Mouse (Mus musculus) frontal cortex, postnatal 14 days (tissue): ENCODE data around the gene Grid2ip.

ENCODE experiments used
- DNase-seq, 2 experiments: peaks; one replicate each; pipeline ENCODE4 v3.0.0; 2022; ENCODE audit warnings: low spot score in 2 of 2

The Grid2ip gene

DNA sequence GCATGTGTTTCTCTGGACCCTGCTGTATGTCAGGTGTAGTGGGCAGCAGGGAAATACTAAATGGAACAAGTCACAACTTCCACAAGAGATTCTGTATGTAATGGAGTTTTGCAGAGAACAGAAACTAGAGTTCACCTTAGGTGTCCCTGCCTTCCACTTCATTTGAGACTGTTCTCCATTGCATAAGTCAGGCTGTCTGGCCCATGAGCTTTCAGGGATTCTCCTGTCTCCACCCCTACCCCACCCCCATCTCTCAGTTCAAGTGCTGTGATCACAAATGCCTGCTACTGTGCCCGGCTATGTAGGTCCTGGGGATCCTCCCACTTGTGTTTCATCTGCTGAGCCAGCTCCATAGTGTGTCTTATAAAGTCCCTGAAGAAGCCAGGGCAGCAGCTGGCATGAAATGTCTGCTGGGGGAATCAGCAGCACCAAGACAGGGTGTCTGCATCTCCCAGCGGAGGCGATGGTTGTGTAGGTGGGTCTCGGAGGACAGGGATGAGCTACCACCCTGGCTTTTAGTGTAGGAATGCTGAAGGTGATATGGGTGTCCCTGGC lies 53.8 kb downstream of the Grid2ip start:
- peak in 1 of 2 experiments; percentile 14 for DNase-seq

- DNase-seq, result no peak
These were observed 64.3 kb downstream of the Grid2ip start for GRCm38 (mm10) chr5:143421484-143421883.

DNA sequence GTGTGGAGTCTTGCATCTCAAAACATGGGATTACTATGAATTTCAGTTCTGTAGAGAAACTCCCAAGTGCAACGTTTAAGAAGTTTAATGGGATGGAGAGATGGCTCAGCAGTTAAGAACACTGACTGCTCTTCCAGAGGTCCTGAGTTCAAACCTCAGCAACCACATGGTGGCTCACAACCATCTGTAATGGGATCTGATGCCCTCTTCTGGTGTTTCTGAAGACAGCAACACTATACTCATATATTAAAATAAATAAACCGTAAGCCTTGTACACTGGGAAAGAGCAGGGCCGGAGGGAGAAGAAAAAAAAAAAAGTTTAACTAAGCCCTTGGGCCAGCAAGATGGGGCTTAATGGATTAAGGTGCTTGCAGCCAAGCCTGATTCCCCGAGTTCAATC lies 65.9 kb downstream of the Grid2ip start:
- no peak for DNase-seq

DNA sequence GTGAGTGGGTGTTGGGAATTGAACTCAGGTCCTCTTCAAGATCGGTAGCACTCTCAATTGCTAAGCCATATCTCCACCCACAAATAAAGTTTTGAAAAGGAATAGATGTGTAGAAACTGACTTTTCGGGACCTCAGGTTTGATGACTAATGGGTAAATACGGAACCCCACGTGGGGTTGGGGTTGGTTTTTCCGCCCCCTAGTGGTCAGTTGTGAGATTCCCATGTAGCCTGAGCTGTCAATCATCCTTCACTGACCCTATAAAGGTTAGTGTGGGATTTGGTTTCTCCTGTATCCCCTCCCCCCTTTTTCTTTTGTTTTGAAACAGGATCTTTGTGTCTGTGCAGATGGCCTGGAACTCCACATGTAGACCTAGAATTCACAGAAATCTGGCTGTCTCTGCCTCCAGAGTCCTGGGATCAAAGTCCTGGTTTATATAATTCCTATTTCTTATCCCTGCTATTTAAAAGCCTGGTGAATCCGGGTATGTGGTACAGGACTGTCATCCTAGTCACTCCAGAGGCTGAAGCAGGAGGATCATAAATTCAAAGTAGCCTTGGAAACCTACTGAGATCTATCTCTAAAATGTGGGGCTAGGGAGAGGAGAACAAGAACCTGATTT lies 66.9 kb downstream of the Grid2ip start:
- peak in 1 of 2 experiments; percentile 20 for DNase-seq

GRCm38 (mm10) chr5:143434421-143434820 lies 77.3 kb downstream of the Grid2ip start:
- DNase-seq, result peak in 1 of 2 experiments; percentile 16

DNA sequence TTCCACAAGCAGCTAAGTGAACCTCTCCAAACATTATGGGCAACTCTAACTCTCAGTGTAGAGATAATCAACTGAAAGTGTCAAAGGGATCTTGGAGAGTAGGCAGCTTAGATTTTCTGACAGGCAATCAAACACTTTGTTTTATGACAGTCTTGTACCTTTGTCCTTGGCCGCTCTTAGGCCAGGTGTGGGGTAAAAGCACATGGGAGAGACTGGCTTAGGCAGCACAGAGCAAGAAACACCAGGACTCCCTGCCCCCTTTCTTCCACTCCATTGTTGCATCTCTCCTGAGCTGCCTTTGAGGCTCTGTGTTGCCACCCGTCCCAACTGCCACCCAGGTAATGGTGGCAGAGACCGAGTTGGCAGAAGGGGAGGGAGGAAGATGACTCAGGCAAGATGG lies 84.2 kb downstream of the Grid2ip start:
- DNase-seq, result no peak

DNA sequence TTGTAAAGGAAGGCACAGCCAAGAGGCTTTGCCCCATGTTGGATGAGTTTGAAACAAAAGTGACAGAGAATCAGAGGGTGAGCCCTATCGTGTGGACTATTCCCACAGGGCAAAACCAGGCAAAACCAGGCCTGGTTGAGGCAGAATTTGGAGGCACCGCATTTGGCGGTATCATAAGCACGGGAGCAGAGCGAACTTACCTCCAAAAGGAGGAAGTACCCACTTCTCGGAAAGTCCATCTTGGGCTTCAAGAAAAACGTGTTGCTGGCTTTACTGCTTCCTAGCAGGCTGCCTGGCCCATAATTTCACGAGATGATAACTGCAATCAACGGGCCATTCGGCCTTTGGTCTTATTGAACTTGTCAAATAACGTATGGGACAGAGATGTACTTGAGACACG lies 84.6 kb downstream of the Grid2ip start:
- DNase-seq, result no peak
